Mouse (Mus musculus) embryonic fibroblast, embryonic 13.5 days (primary cell): ENCODE data around the gene 1810009A15Rik.

Experiments
- CTCF ChIP-seq: IDR thresholded peaks from 2 replicates; pipeline ENCODE4 v1.5.1; 2011; ENCODE audit warnings: mild to moderate bottlenecking, control low read depth, low read length, moderate library complexity, borderline replicate concordance; ENCODE audit not compliant: insufficient read depth
- POLR2A ChIP-seq: IDR thresholded peaks from 2 replicates; pipeline ENCODE4 v1.6.1; 2011; ENCODE audit warnings: low read depth, mild to moderate bottlenecking, control low read depth, low read length, moderate library complexity

GRCm38 (mm10) chr19:8875031-8875430, 13.6 kb upstream of the 1810009A15Rik start:
- TF ChIP-seq CTCF (no peak), POLR2A (no peak)
